Mouse (Mus musculus) limb, embryonic 10.5 days (tissue): ENCODE measurements around the gene Acat3. TPM values are rescaled to one million over a fixed set of nuclear protein-coding genes. Genes with fewer than 3 reads are reported as not detected.
A peak's percentile ranks its signal among the peaks of the same experiment; 100 is the strongest.

Experiments
- DNase-seq: peaks from one replicate; pipeline ENCODE4 v3.0.0-alpha.2; 2017; ENCODE audit warnings: low spot score
- H3K27ac ChIP-seq: fragments of 300-500 bp; sonication (generic); 2 replicates; pipeline ENCODE4 v1.5.1; 2016; ENCODE audit warnings: mild to moderate bottlenecking
- H3K27me3 ChIP-seq: fragments of 300-500 bp; sonication (generic); 2 replicates; pipeline ENCODE4 v1.6.1; 2016; ENCODE audit warnings: low read depth, mild to moderate bottlenecking; ENCODE audit not compliant: poor library complexity, severe bottlenecking
- H3K36me3 ChIP-seq: fragments of 300-500 bp; sonication (generic); 2 replicates; pipeline ENCODE4 v1.6.1; 2016; ENCODE audit warnings: mild to moderate bottlenecking, moderate library complexity
- H3K4me1 ChIP-seq: fragments of 300-500 bp; sonication (generic); 2 replicates; pipeline ENCODE4 v1.6.1; 2016
- H3K4me3 ChIP-seq: fragments of 300-500 bp; sonication (generic); 2 replicates; pipeline ENCODE4 v1.5.1; 2016; ENCODE audit warnings: mild to moderate bottlenecking, moderate library complexity
- H3K9me3 ChIP-seq: fragments of 300-500 bp; sonication (generic); replicated peaks from 2 replicates; pipeline ENCODE4 v1.6.1; 2016; ENCODE audit warnings: mild to moderate bottlenecking
- WGBS: fragments of 180-500 bp; shearing (Covaris S2); methylation state at CpG from one replicate; pipeline ENCODE4 v1.1.7; 2016; 5-methylcytosine and 5-hydroxymethylcytosine counted together
- polyA plus RNA-seq: library from polyadenylated mRNA; unstranded; fragments of >200 nt; fragmentation: Nextera tagmentation; extraction: Ambion mirVana; gene quantifications from 2 replicates; pipeline ENCODE4 v1.2.1, GENCODE M21; 2016

Gene Acat3
- polyA plus RNA-seq, 1 experiment from 2014 or later = 1.3 TPM

- no peaks in the 10 kb centered on the region for H3K36me3 ChIP-seq
- H3K27ac ChIP-seq = no peak overlapping the region
- H3K4me3 ChIP-seq = no peak overlapping the region
- H3K27me3 ChIP-seq = 0 out of 2 replicates have a peak, but pooled peaks cover 4% of the 10 kb centered on the region
- no peaks in the 10 kb centered on the region for H3K4me1 ChIP-seq
- H3K9me3 ChIP-seq = no peaks in the 10 kb centered on the region
- no peak for DNase-seq
- WGBS = 94% methylated on average over 1 of the region's 1 CpGs
These were observed 59.2 kb downstream of the Acat3 start for GRCm38 (mm10) chr17:12881216-12881615.

GRCm38 (mm10) chr17:12880178-12880577 lies 60.2 kb downstream of the Acat3 start:
- H3K27me3 ChIP-seq = 0 out of 2 replicates have a peak, but pooled peaks cover 4% of the 10 kb centered on the region
- DNase-seq = peak; percentile 81
- H3K4me3 ChIP-seq = 0 out of 2 replicates have a peak overlapping the region, but pooled peaks have one; percentile 9
- 7% methylated on average over 14 of the region's 14 CpGs for WGBS
- no peak overlapping the region for H3K27ac ChIP-seq
- H3K9me3 ChIP-seq = no peaks in the 10 kb centered on the region
- no peaks in the 10 kb centered on the region for H3K4me1 ChIP-seq
- H3K36me3 ChIP-seq = no peaks in the 10 kb centered on the region

- no peaks in the 10 kb centered on the region for H3K36me3 ChIP-seq
- no peak within 1 kb of the TSS for H3K27ac ChIP-seq
- H3K4me1 ChIP-seq = peaks cover 26% of the 10 kb centered on the region
- 0 out of 2 replicates have a peak, but pooled peaks cover 8% of the 10 kb centered on the region for H3K27me3 ChIP-seq
- no peak within 1 kb of the TSS for H3K4me3 ChIP-seq
- H3K9me3 ChIP-seq = no peaks in the 10 kb centered on the region
- DNase-seq = no peak
- WGBS = 79% methylated on average over 5 of the region's 5 CpGs
These were observed 64.7 kb downstream of the Acat3 start, which contains the start of gene Mrgprh for GRCm38 (mm10) chr17:12875734-12876133. Mrgprh (plus strand) TSS chr17:12876034.

Other genes with a start within 250 kb of the Acat3 start
- 30.3 and 35.6 TPM in 2 replicates for gene Igf2r, start 170.9 kb downstream of the Acat3 start, polyA plus RNA-seq
- gene Mas1, start 72.5 kb downstream of the Acat3 start, polyA plus RNA-seq = 0.73 and 0.93 TPM in 2 replicates
- gene Mrgprh, start 64.6 kb downstream of the Acat3 start, polyA plus RNA-seq = 0.09 TPM in 1 of 2 replicates, not detected in the other
- gene Pnldc1, start 30.4 kb downstream of the Acat3 start, polyA plus RNA-seq = 2.0 and 2.3 TPM in 2 replicates
- 538 and 581 TPM in 2 replicates for gene Tcp1, start 24.9 kb downstream of the Acat3 start, polyA plus RNA-seq
- 200 and 227 TPM in 2 replicates for gene Mrpl18, start 24.3 kb downstream of the Acat3 start, polyA plus RNA-seq
- gene Acat2, start 20.1 kb upstream of the Acat3 start, polyA plus RNA-seq = 343 and 357 TPM in 2 replicates
- gene Wtap, start 53.6 kb upstream of the Acat3 start, polyA plus RNA-seq = 123 and 140 TPM in 2 replicates
- 94.4 and 105 TPM in 2 replicates for gene Sod2, start 66.2 kb upstream of the Acat3 start, polyA plus RNA-seq
- gene Gpr31b, start 111.7 kb upstream of the Acat3 start, polyA plus RNA-seq = not detected in 2 replicates
- not detected in 2 replicates for gene Tcp10b, start 120.5 kb upstream of the Acat3 start, polyA plus RNA-seq
- gene Unc93a, start 191.2 kb upstream of the Acat3 start, polyA plus RNA-seq = not detected in 2 replicates